8 mouse cellular contexts compared by ENCODE assay signal in genomic region chr5:113634024-113634651, GRCm38 (mm10). TPM values are rescaled to one million over a fixed set of nuclear protein-coding genes. Genes with fewer than 3 reads are reported as not detected.
DNase-seq lines count a peak whose midpoint lies in the region; ATAC-seq and TF ChIP-seq lines count a peak whose summit lies in the region.

No protein-coding gene starts in this region.

- TF ChIP-seq CTCF in brain, embryonic 14.5 days (IDR thresholded peaks at IDR 0.05; ENCODE audit: borderline replicate concordance, extremely low read depth, insufficient read depth, insufficient read length): no peak

- peaks cover 84% of the 10 kb centered on the region for H3K4me1 ChIP-seq in limb, embryonic 10.5 days
- H3K4me1 ChIP-seq in midbrain, embryonic 14.5 days (ENCODE audit: control insufficient read depth, insufficient read depth, low read length): no peaks in the 10 kb centered on the region

- peak overlapping the region; percentile 79 for H3K27ac ChIP-seq in limb, embryonic 10.5 days
- H3K27ac ChIP-seq in midbrain, embryonic 14.5 days (replicated peaks; ENCODE audit: low read depth, low read length): no peak overlapping the region

- no peak for TF ChIP-seq POLR2A in brain, embryonic 14.5 days (IDR thresholded peaks at IDR 0.05; ENCODE audit: borderline replicate concordance, extremely low read depth, insufficient read depth, insufficient read length, poor library complexity, severe bottlenecking)

- H3K4me2 ChIP-seq in midbrain, embryonic 14.5 days (ENCODE audit: low read length): no peak overlapping the region

- H3K4me3 ChIP-seq in limb, embryonic 10.5 days: peak overlapping the region; percentile 16
- H3K4me3 ChIP-seq in midbrain, embryonic 14.5 days (replicated peaks; ENCODE audit: low read depth, low read length): no peak overlapping the region

- DNase-seq in adrenal gland, adult (ENCODE audit: inconsistent age in 2 of 2, low spot score in 1 of 2): peak; percentile 76 to 84
- no peak for DNase-seq in adrenal gland, postnatal 4 days (ENCODE audit: low spot score in 2 of 2)
- DNase-seq in brain, embryonic 14.5 days (ENCODE audit: low read depth): peak; percentile 39
- DNase-seq in frontal cortex, postnatal 36 days (ENCODE audit: low spot score in 2 of 2): peak; percentile 44 to 48
- peak; percentile 78 for DNase-seq in kidney, adult 18-20 months
- DNase-seq in limb, embryonic 10.5 days (ENCODE audit: low spot score): peak; percentile 68
- DNase-seq in right cerebral cortex, postnatal 4 days: peak; percentile 45
- DNase-seq in midbrain, embryonic 14.5 days: no peak

- WGBS in limb, embryonic 10.5 days: 28% methylated on average over 13 of the region's 13 CpGs
- 64% methylated on average over 13 of the region's 13 CpGs for WGBS in midbrain, embryonic 14.5 days

- no peaks in the 10 kb centered on the region for H3K36me3 ChIP-seq in limb, embryonic 10.5 days
- no peaks in the 10 kb centered on the region for H3K36me3 ChIP-seq in midbrain, embryonic 14.5 days (ENCODE audit: control insufficient read depth, insufficient read depth, low read length)

- ATAC-seq in midbrain, embryonic 14.5 days (ENCODE audit: low FRiP score, low TSS enrichment): no peak

- no peaks in the 10 kb centered on the region for H3K9me3 ChIP-seq in limb, embryonic 10.5 days (replicated peaks)
- no peaks in the 10 kb centered on the region for H3K9me3 ChIP-seq in midbrain, embryonic 14.5 days (ENCODE audit: control insufficient read depth, low read length)

- H3K27me3 ChIP-seq in limb, embryonic 10.5 days (ENCODE audit: low read depth, poor library complexity, severe bottlenecking): no peaks in the 10 kb centered on the region
- H3K27me3 ChIP-seq in midbrain, embryonic 14.5 days (ENCODE audit: control insufficient read depth, insufficient read depth, low read length): no peaks in the 10 kb centered on the region

- H3K9ac ChIP-seq in midbrain, embryonic 14.5 days (replicated peaks; ENCODE audit: low read length): no peak overlapping the region

RNA-seq across cellular contexts. Expression of gene Cmklr1, which starts 16.1 kb away (rescaled TPM):
- 10 to 100 TPM; 14.8 to 15.4 TPM for total RNA-seq in adrenal gland, postnatal 4 days (2021)
- polyA plus RNA-seq in brain, embryonic 14.5 days (2012; rRNA removed): 2.7 and 3.9 TPM in 2 replicates
- polyA plus RNA-seq in limb, embryonic 10.5 days (2016; fragmentation: Nextera tagmentation; extraction: Ambion mirVana): 2.3 and 3.4 TPM in 2 replicates
- 1.2 and 2.1 TPM in 2 replicates for polyA plus RNA-seq in midbrain, embryonic 14.5 days (2014; fragmentation: Nextera tagmentation; extraction: Ambion mirVana)

Comparison
In these comparisons a context has a peak if more than half of its experiments do, and no peak if none do; other contexts are left out.
1. DNase-seq: peak in adrenal gland, adult (2 of 2), brain, embryonic 14.5 days (single experiment), frontal cortex, postnatal 36 days (2 of 2), kidney, adult 18-20 months (single experiment), limb, embryonic 10.5 days (single experiment) and right cerebral cortex, postnatal 4 days (single experiment); none in adrenal gland, postnatal 4 days (0 of 2) and midbrain, embryonic 14.5 days (single experiment).